Mouse (Mus musculus) c-Kit-positive CD71-positive TER-119-negative erythroid progenitor cells, embryonic 14.5 days (primary cell): ENCODE results near the gene Atp2b2.

ENCODE experiments used
- DNase-seq: peaks from one replicate; pipeline ENCODE4 v3.0.0-alpha.2; 2013; ENCODE audit warnings: low read depth

The Atp2b2 gene

DNA sequence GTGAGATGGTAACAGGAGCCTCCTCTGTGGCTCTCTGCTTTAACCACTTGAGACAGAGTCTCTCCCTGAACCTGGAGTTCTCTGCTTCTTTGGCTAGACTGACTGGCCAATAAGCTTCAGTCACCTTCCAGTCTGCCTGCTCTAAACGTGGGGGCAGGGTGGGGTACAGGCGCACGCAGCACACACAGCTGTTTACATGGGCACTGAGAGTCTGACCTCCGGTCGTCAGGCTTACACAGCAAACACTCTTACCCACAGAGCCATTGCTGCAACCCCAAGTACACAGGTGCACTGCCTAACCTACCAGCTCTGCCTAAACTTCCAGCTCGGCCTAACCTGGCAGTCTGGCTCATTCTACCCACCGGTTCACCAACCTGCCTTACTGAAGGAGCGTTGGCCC, 251.4 kb downstream of the Atp2b2 start:
- DNase-seq, result no peak

GRCm38 (mm10) chr6:113787459-113787968, 254.9 kb downstream of the Atp2b2 start:
- DNase-seq, result no peak

DNA sequence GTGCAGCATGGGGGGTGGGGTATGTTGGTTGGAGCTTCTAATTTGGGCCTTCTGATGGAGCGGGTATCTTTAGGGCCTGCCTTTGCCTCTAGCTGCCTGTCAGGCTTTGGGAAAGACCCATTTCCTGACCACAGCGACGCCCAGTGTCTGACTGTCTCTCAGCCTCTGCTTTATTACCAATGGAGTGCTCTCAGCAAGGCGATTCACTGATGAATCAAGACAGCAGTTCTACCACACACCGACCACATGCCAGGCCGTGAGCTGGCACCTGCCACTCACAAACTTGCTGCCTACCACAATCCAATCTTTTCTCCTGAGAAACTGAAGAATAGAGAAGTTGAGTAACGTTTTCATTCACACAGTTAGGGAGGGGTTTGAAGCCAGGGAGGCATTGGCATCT, 256.8 kb downstream of the Atp2b2 start:
- no peak for DNase-seq

DNA sequence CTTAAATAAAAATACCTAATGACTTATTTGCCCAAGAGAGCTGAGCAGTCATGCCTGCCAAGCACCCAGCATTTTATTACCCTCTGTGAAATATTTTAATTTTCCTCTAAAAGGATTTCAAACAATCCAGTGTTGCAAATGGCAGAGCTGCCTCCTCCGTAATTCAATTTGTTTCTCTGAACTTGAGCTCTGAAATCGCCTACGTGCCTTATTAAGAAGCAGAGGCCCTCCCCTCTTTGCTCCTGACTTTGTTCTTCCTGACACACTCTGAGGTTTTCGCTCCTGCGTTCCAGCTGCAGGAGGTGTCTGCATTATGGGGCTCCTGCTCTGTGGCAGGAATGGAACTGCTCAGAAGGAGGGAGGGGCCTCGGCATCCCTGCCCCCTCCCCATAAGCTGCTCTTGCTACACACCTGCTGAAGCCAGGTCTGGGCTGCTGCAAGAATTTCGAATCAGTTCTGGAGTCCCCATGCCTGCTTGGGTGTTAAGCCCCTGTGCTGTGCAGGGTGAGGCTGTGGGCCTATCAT, 264.1 kb downstream of the Atp2b2 start:
- DNase-seq, result no peak

DNA sequence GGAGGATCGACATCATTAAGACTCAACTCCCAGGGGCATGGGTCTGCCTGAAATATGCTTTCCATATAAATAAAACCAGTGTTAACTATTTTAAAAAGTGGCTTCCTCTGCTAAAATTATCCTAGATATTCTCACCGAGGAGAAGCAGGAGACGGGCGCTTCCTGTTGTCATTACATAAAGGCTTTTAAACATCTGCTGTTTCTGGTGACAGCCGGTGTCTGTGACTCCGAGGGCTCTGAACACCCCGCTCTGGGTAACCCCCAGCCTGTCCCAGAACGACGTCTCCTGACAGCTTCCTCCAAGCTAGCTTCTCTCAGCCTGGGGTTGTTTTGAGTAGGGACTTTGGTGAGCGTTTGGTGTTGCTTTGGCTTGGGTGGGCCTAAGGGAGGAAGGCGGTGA, 273.6 kb downstream of the Atp2b2 start:
- no peak for DNase-seq

- DNase-seq, result peak; percentile 50
Observed at GRCm38 (mm10) chr6:113761644-113762043, 280.8 kb downstream of the Atp2b2 start.

- DNase-seq, result no peak
Observed at GRCm38 (mm10) chr6:113749119-113749685, 293.2 kb downstream of the Atp2b2 start.

- no peak for DNase-seq
Observed at GRCm38 (mm10) chr6:113748351-113748750, 294.1 kb downstream of the Atp2b2 start.

DNA sequence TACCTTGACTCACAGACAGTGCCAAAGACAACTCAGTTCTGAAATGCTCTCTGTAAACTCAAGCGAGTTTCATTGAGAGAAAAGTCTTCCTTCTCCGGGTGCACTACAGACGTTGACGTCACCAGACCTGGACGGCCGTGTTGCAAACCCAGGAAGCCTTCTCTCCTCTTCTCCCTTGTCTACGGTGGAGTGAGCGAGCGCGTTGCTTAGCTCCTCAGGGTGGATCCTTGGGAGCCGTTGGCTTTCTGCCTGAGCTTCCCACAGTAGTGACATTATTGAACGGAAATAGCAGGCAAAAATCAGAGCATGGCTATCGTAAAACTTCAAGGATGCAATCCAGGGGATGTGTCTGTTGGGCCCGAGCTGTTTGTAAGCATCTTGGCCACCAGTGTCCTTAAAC, 295.1 kb downstream of the Atp2b2 start:
- DNase-seq, result no peak

GRCm38 (mm10) chr6:113745117-113745516, 297.3 kb downstream of the Atp2b2 start:
- DNase-seq, result no peak

DNA sequence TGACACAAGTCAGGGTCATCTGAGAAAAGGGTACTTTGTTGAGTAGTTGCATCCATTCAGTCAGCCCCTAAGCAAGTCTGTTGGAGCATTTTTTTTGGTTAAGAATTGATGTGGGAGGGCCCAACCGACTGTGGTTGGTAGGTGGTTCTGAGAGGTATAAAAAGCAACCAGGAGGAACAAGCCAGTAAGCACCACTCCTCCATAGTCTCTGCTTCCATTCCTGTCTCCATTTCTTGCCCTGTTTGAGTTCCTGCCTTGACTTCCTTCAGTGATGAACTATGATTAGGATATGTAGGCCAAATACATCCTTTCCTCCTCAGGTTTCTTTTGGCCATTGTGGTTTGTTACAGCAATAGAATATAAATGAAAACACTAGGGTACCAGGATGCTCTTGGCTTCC, 299.3 kb downstream of the Atp2b2 start:
- DNase-seq, result no peak

DNA sequence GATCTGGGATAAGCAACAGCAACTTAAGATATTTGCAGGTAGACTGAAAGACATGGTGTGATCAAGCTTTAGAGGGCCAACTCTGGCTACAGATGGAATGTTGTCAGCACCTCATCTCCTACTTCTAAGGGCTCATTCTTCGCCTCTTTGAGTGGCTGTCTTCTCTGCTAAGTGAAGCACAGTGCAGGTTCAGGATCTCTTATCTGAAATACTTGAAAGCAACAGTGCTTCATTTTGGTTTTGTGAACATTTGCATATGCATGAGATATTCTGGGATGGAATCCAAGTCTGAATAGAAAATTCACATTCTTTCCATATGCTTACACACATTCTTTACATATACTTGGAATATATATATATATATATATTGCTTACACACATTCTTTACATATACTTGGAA, 300.1 kb downstream of the Atp2b2 start:
- no peak for DNase-seq

DNA sequence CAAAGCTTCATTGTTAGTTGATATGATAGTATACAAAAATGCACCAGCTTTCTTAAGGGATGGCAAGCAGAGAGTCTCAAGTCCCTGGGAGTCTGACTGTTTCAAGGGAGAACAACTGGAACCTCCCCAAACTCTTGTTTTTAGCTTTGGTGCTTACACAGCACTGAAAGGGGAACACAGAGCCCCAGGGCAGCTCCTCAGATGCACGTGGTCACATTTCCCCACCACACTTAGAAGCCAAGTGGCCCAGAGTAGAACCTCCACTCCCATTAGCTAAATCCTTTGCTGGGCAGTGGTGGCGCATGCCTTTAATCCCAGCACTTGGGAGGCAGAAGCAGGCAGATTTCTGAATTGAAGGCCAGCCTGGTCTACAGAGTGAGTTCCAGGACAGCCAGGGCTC, 301.0 kb downstream of the Atp2b2 start:
- no peak for DNase-seq

- peak; percentile 90 for DNase-seq
Observed at GRCm38 (mm10) chr6:113740236-113741217, 301.9 kb downstream of the Atp2b2 start, which contains the start of gene Sec13. Gene Sec13, minus strand, starts transcription at chr6:113740743.

DNA sequence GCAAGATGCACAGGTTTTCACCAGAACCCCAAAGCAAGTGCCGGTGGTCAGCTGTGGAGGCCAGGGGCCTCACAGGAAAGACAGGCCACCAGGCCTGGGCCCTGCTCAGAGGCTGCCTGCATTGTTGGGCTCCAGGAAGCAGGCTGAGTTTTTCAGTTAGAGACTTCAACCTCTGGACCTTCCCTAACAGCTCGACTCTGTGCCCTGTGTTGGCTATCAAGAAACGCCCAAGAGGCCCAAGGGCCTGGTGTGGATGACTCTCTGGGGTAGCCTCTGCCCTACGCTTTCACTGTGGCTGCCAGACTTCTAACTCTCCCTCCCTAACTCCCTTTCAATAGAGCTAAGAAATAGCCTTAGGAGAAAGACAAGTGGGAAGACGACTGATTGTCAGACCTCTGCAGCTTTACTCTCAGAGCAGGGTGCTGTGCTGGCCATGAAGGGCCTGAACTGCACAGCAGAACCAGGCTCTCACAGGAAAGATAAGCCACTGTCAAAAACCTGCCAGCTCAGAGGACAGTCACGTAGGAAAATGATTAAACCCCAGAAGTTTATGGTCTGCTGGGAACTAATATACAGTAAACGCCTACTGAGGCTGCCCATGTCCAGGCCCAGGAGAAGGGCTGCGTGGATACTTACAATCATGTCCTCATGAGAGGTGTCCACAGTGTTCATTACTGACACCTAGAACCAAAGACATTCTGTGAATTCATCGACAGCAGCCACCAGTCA, 304.9 kb downstream of the Atp2b2 start:
- no peak for DNase-seq

- no peak for DNase-seq
Observed at GRCm38 (mm10) chr6:113731296-113731695, 311.1 kb downstream of the Atp2b2 start.

GRCm38 (mm10) chr6:113728181-113728580, 314.2 kb downstream of the Atp2b2 start:
- no peak for DNase-seq

- no peak for DNase-seq
Observed at GRCm38 (mm10) chr6:113721061-113721460, 321.4 kb downstream of the Atp2b2 start.

GRCm38 (mm10) chr6:113719878-113720277, 322.5 kb downstream of the Atp2b2 start, which contains the start of gene Ghrl:
Gene Ghrl, minus strand, starts transcription at chr6:113719880.
- DNase-seq, result no peak

GRCm38 (mm10) chr6:113717541-113717940, 324.9 kb downstream of the Atp2b2 start:
- DNase-seq, result no peak

DNA sequence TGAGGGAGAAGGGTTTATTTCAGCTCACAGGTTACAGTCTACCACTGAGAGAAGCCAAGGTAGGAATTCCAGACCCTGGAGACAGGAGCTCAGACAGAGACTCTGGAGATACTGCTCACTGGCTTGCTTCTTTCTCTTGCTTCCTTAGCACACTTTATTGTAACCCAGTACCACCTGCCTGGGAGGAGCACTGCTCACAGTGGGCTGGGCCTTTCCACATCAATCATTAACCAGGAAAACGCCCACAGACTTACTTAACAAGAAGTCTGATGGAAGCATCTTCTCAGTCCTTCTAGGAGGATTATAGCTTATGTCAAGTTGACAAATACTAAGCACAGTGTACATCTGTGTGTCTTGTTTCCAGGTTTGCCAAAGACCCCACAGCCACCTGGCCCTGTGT, 327.6 kb downstream of the Atp2b2 start:
- no peak for DNase-seq

GRCm38 (mm10) chr6:113714276-113714675, 328.1 kb downstream of the Atp2b2 start:
- no peak for DNase-seq
